Mouse (Mus musculus) hindbrain, embryonic 12.5 days (tissue): ENCODE measurements around the gene Pnkd. TPM values are rescaled to one million over a fixed set of nuclear protein-coding genes. Genes with fewer than 3 reads are reported as not detected.

Source experiments
- ATAC-seq: fragments of 200-750 bp; cut with Nextera tagmentation; 2 replicates; pipeline ENCODE4 v1.8.0; 2017; ENCODE audit warnings: moderate TSS enrichment; ENCODE audit not compliant: low FRiP score
- H3K27ac ChIP-seq: fragments of 300-500 bp; sonication (generic); 2 replicates; pipeline ENCODE4 v1.5.1; 2016; ENCODE audit warnings: mild to moderate bottlenecking
- H3K27me3 ChIP-seq: fragments of 300-500 bp; sonication (generic); 2 replicates; pipeline ENCODE4 v1.6.1; 2016; ENCODE audit warnings: mild to moderate bottlenecking
- H3K36me3 ChIP-seq: fragments of 300-500 bp; sonication (generic); 2 replicates; pipeline ENCODE4 v1.6.1; 2016; ENCODE audit warnings: mild to moderate bottlenecking
- H3K4me1 ChIP-seq: fragments of 300-500 bp; sonication (generic); 2 replicates; pipeline ENCODE4 v1.6.1; 2016
- H3K4me2 ChIP-seq: fragments of 300-500 bp; sonication (generic); replicated peaks from 2 replicates; pipeline ENCODE4 v1.6.1; 2016; ENCODE audit warnings: mild to moderate bottlenecking
- H3K4me3 ChIP-seq: fragments of 300-500 bp; sonication (generic); 2 replicates; pipeline ENCODE4 v1.5.1; 2016; ENCODE audit warnings: mild to moderate bottlenecking
- H3K9ac ChIP-seq: fragments of 300-500 bp; sonication (generic); 2 replicates; pipeline ENCODE4 v1.6.1; 2016; ENCODE audit warnings: mild to moderate bottlenecking, moderate library complexity
- H3K9me3 ChIP-seq: fragments of 300-500 bp; sonication (generic); replicated peaks from 2 replicates; pipeline ENCODE4 v1.6.1; 2016; ENCODE audit warnings: mild to moderate bottlenecking
- WGBS: fragments of 180-500 bp; shearing (Covaris S2); methylation state at CpG from one replicate; pipeline ENCODE4 v1.1.7; 2016; 5-methylcytosine and 5-hydroxymethylcytosine counted together
- polyA plus RNA-seq: library from polyadenylated mRNA; unstranded; fragments of >200 nt; fragmentation: Nextera tagmentation; extraction: Ambion mirVana; gene quantifications from 2 replicates; pipeline ENCODE4 v1.2.1, GENCODE M21; 2016

Gene Pnkd
- polyA plus RNA-seq, 1 experiment from 2014 or later = 94.0 TPM

- H3K4me1 ChIP-seq = peaks cover 2% of the 10 kb centered on the region; the same call in 1 of the 2 replicates
- 93% methylated on average over 10 of the region's 10 CpGs for WGBS
- no peak for ATAC-seq
- no peak overlapping the region for H3K4me2 ChIP-seq
- H3K4me3 ChIP-seq = no peak overlapping the region
- no peaks in the 10 kb centered on the region for H3K36me3 ChIP-seq
- no peak overlapping the region for H3K27ac ChIP-seq
- H3K9ac ChIP-seq = no peak overlapping the region
- H3K9me3 ChIP-seq = no peaks in the 10 kb centered on the region
- no peaks in the 10 kb centered on the region for H3K27me3 ChIP-seq
Measured at GRCm38 (mm10) chr1:74381588-74382021, 96.9 kb downstream of the Pnkd start.

- Histone ChIP-seq H3K4me1 (peaks cover 6% of the 10 kb centered on the region; the same call in 1 of the 2 replicates), H3K27me3 (peaks cover 7% of the 10 kb centered on the region; the same call in 1 of the 2 replicates), H3K36me3 (no peaks in the 10 kb centered on the region), H3K4me3 (no peak overlapping the region), H3K4me2 (no peak overlapping the region), H3K9ac (no peak overlapping the region), H3K27ac (no peak overlapping the region), H3K9me3 (no peaks in the 10 kb centered on the region)
- WGBS = 88% methylated on average over 13 of the region's 13 CpGs
- no peak for ATAC-seq
Measured at GRCm38 (mm10) chr1:74383385-74383784, 98.7 kb downstream of the Pnkd start.

- H3K36me3 ChIP-seq = no peaks in the 10 kb centered on the region
- H3K4me1 ChIP-seq = peaks cover 6% of the 10 kb centered on the region; the same call in 1 of the 2 replicates
- H3K9ac ChIP-seq = no peak overlapping the region
- H3K27me3 ChIP-seq = peaks cover 13% of the 10 kb centered on the region; the same call in 1 of the 2 replicates
- no peaks in the 10 kb centered on the region for H3K9me3 ChIP-seq
- 83% methylated on average over 8 of the region's 8 CpGs for WGBS
- no peak for ATAC-seq
- no peak overlapping the region for H3K4me3 ChIP-seq
- H3K4me2 ChIP-seq = no peak overlapping the region
- no peak overlapping the region for H3K27ac ChIP-seq
Measured at GRCm38 (mm10) chr1:74384525-74384924, 99.8 kb downstream of the Pnkd start.

- Histone ChIP-seq H3K4me3 (no peak overlapping the region), H3K4me2 (no peak overlapping the region), H3K9ac (no peak overlapping the region), H3K27ac (no peak overlapping the region), H3K27me3 (peaks cover 18% of the 10 kb centered on the region; the same call in 1 of the 2 replicates), H3K9me3 (no peaks in the 10 kb centered on the region), H3K36me3 (no peaks in the 10 kb centered on the region), H3K4me1 (peaks cover 10% of the 10 kb centered on the region)
- no peak for ATAC-seq
- WGBS = 97% methylated on average over 10 of the region's 10 CpGs
Measured at GRCm38 (mm10) chr1:74385064-74385463, 100.3 kb downstream of the Pnkd start.

GRCm38 (mm10) chr1:74385531-74385930 is 100.8 kb downstream of the Pnkd start:
- no peak overlapping the region for H3K27ac ChIP-seq
- no peak overlapping the region for H3K4me2 ChIP-seq
- H3K4me3 ChIP-seq = no peak overlapping the region
- H3K9ac ChIP-seq = no peak overlapping the region
- H3K9me3 ChIP-seq = no peaks in the 10 kb centered on the region
- H3K4me1 ChIP-seq = peaks cover 15% of the 10 kb centered on the region
- no peak for ATAC-seq
- H3K27me3 ChIP-seq = peaks cover 23% of the 10 kb centered on the region; the same call in 1 of the 2 replicates
- no peaks in the 10 kb centered on the region for H3K36me3 ChIP-seq
- WGBS = 90% methylated on average over 8 of the region's 8 CpGs

- Histone ChIP-seq H3K27ac (peak overlapping the region; percentile 92), H3K4me2 (peak overlapping the region; percentile 53), H3K9me3 (no peaks in the 10 kb centered on the region), H3K27me3 (peaks cover 25% of the 10 kb centered on the region; the same call in 1 of the 2 replicates), H3K9ac (peak overlapping the region; percentile 50), H3K36me3 (no peaks in the 10 kb centered on the region), H3K4me1 (peaks cover 15% of the 10 kb centered on the region), H3K4me3 (peak overlapping the region; percentile 49)
- WGBS = 56% methylated on average over 7 of the region's 10 CpGs
- no peak for ATAC-seq
Measured at GRCm38 (mm10) chr1:74386363-74386713, 101.6 kb downstream of the Pnkd start.

GRCm38 (mm10) chr1:74386714-74387385 is 102.1 kb downstream of the Pnkd start:
- ATAC-seq = peak; percentile 91
- WGBS = under 1% methylated on average over 26 of the region's 26 CpGs
- peaks cover 25% of the 10 kb centered on the region; the same call in 1 of the 2 replicates for H3K27me3 ChIP-seq

GRCm38 (mm10) chr1:74387386-74387988 is 102.8 kb downstream of the Pnkd start:
- H3K4me2 ChIP-seq = peak overlapping the region; percentile 53
- peak overlapping the region; percentile 49 for H3K4me3 ChIP-seq
- peak overlapping the region; percentile 92 for H3K27ac ChIP-seq
- peaks cover 25% of the 10 kb centered on the region; the same call in 1 of the 2 replicates for H3K27me3 ChIP-seq
- no peaks in the 10 kb centered on the region for H3K9me3 ChIP-seq
- no peak for ATAC-seq
- peaks cover 20% of the 10 kb centered on the region for H3K4me1 ChIP-seq
- no peaks in the 10 kb centered on the region for H3K36me3 ChIP-seq
- WGBS = 51% methylated on average over 15 of the region's 15 CpGs
- peak overlapping the region; percentile 50; the same call in 1 of the 2 replicates for H3K9ac ChIP-seq

More at GRCm38 (mm10) chr1:74386714-74387385, 102.1 kb downstream of the Pnkd start:
- H3K9me3 ChIP-seq = no peaks in the 10 kb centered on the region
- peaks cover 15% of the 10 kb centered on the region for H3K4me1 ChIP-seq
- peak overlapping the region; percentile 92 for H3K27ac ChIP-seq
- H3K4me3 ChIP-seq = peak overlapping the region; percentile 49
- peak overlapping the region; percentile 50 for H3K9ac ChIP-seq
- no peaks in the 10 kb centered on the region for H3K36me3 ChIP-seq
- H3K4me2 ChIP-seq = peak overlapping the region; percentile 53

- Histone ChIP-seq H3K9ac (no peak overlapping the region), H3K9me3 (no peaks in the 10 kb centered on the region), H3K4me3 (no peak overlapping the region), H3K4me1 (peaks cover 30% of the 10 kb centered on the region), H3K27ac (no peak overlapping the region), H3K4me2 (no peak overlapping the region), H3K36me3 (no peaks in the 10 kb centered on the region), H3K27me3 (peaks cover 25% of the 10 kb centered on the region; the same call in 1 of the 2 replicates)
- ATAC-seq = no peak
- WGBS = 81% methylated on average over 7 of the region's 7 CpGs
Measured at GRCm38 (mm10) chr1:74388398-74388920, 103.7 kb downstream of the Pnkd start.

- WGBS = 3% methylated on average over 29 of the region's 29 CpGs
- Histone ChIP-seq H3K4me1 (peaks cover 32% of the 10 kb centered on the region), H3K27ac (peak overlapping the region; percentile 4; the same call in 1 of the 2 replicates)
Measured at GRCm38 (mm10) chr1:74389831-74390286, 105.1 kb downstream of the Pnkd start.

GRCm38 (mm10) chr1:74390287-74390906 is 105.7 kb downstream of the Pnkd start:
- Histone ChIP-seq H3K27me3 (peaks cover 25% of the 10 kb centered on the region; the same call in 1 of the 2 replicates), H3K4me3 (peak overlapping the region; percentile 94; the same call in 1 of the 2 replicates), H3K4me2 (peak overlapping the region; percentile 87), H3K9ac (no peak overlapping the region), H3K9me3 (no peaks in the 10 kb centered on the region), H3K36me3 (peaks cover 12% of the 10 kb centered on the region), H3K27ac (peak overlapping the region; percentile 4; the same call in 1 of the 2 replicates), H3K4me1 (peaks cover 32% of the 10 kb centered on the region)
- WGBS = 6% methylated on average over 21 of the region's 21 CpGs
- ATAC-seq = no peak

More at GRCm38 (mm10) chr1:74389831-74390286, 105.1 kb downstream of the Pnkd start:
- no peak for ATAC-seq
- Histone ChIP-seq H3K4me3 (peak overlapping the region; percentile 94; the same call in 1 of the 2 replicates), H3K36me3 (peaks cover 10% of the 10 kb centered on the region), H3K27me3 (peaks cover 25% of the 10 kb centered on the region; the same call in 1 of the 2 replicates), H3K9me3 (no peaks in the 10 kb centered on the region), H3K4me2 (peak overlapping the region; percentile 87), H3K9ac (no peak overlapping the region)
